Mouse (Mus musculus) midbrain, postnatal 0 days (tissue): ENCODE results near the gene Tarbp1. TPM values are rescaled to one million over a fixed set of nuclear protein-coding genes. Genes with fewer than 3 reads are reported as not detected.
A peak's percentile ranks its signal among the peaks of the same experiment; 100 is the strongest.

Experiments used
- ATAC-seq: fragments of 200-750 bp; cut with Nextera tagmentation; 2 replicates; pipeline ENCODE4 v1.8.0; 2017; ENCODE audit warnings: moderate number of reproducible peaks, mild to moderate bottlenecking, moderate TSS enrichment, moderate library complexity; ENCODE audit not compliant: low FRiP score
- DNase-seq: peaks from one replicate; pipeline ENCODE4 v3.0.0-alpha.2; 2015; ENCODE audit warnings: low spot score
- H3K27ac ChIP-seq: fragments of 300-500 bp; sonication (generic); 2 replicates; pipeline ENCODE4 v1.5.1; 2014; ENCODE audit warnings: low read depth, mild to moderate bottlenecking, low read length, mixed read lengths
- H3K27me3 ChIP-seq: fragments of 300-500 bp; sonication (generic); 2 replicates; pipeline ENCODE4 v1.6.1; 2014; ENCODE audit warnings: low read length, control low read depth, mixed read lengths; ENCODE audit not compliant: insufficient read depth
- H3K36me3 ChIP-seq: fragments of 300-500 bp; sonication (generic); 2 replicates; pipeline ENCODE4 v1.6.1; 2014; ENCODE audit warnings: low read length, control low read depth, mixed read lengths; ENCODE audit not compliant: insufficient read depth
- H3K4me1 ChIP-seq: fragments of 300-500 bp; sonication (generic); 2 replicates; pipeline ENCODE4 v1.6.1; 2014; ENCODE audit warnings: mild to moderate bottlenecking, control low read depth, antibody characterized with exemption, low read length, mixed read lengths; ENCODE audit not compliant: insufficient read depth
- H3K4me2 ChIP-seq: fragments of 300-500 bp; sonication (generic); 2 replicates; pipeline ENCODE4 v1.6.1; 2014; ENCODE audit warnings: low read depth, mild to moderate bottlenecking, low read length, mixed read lengths; ENCODE audit not compliant: poor library complexity, severe bottlenecking
- H3K4me3 ChIP-seq: fragments of 300-500 bp; sonication (generic); 2 replicates; pipeline ENCODE4 v1.5.1; 2014; ENCODE audit warnings: low read depth, mild to moderate bottlenecking, low read length, moderate library complexity
- H3K9ac ChIP-seq: fragments of 300-500 bp; sonication (generic); replicated peaks from 2 replicates; pipeline ENCODE4 v1.6.1; 2014; ENCODE audit warnings: mild to moderate bottlenecking, low read length, moderate library complexity, mixed read lengths; ENCODE audit not compliant: poor library complexity, severe bottlenecking
- H3K9me3 ChIP-seq: fragments of 300-500 bp; sonication (generic); 2 replicates; pipeline ENCODE4 v1.6.1; 2016; ENCODE audit warnings: low read length, control low read depth
- CTCF ChIP-seq: IDR thresholded peaks from 2 replicates; pipeline ENCODE4 v1.5.1; 2016; ENCODE audit warnings: antibody characterized with exemption, mild to moderate bottlenecking
- WGBS: fragments of 180-500 bp; shearing (Covaris S2); extraction: QIAGEN DNeasy Blood & Tissue Kit; methylation state at CpG from one replicate; pipeline ENCODE4 v1.1.7; 2014; 5-methylcytosine and 5-hydroxymethylcytosine counted together
- polyA plus RNA-seq: library from polyadenylated mRNA; unstranded; fragments of >200 nt; fragmentation: Nextera tagmentation; extraction: Ambion mirVana; gene quantifications from 2 replicates; pipeline ENCODE4 v1.2.1, GENCODE M21; 2015
- total RNA-seq: library from RNA; depleted of rRNA; stranded (reverse); fragments of >200 nt; gene quantifications from 2 replicates; pipeline ENCODE4 v1.2.3, GENCODE M21; 2014; rRNA removed

Gene Tarbp1
- total and polyA plus RNA-seq, 2 experiments from 2014 or later, result 1.3 to 4.4 TPM

GRCm38 (mm10) chr8:126387566-126387965 lies 87.3 kb downstream of the Tarbp1 start:
- Histone ChIP-seq H3K27me3 (no peaks in the 10 kb centered on the region), H3K4me2 (no peak overlapping the region), H3K4me1 (no peaks in the 10 kb centered on the region), H3K4me3 (no peak overlapping the region), H3K9me3 (no peaks in the 10 kb centered on the region), H3K27ac (no peak overlapping the region), H3K36me3 (no peaks in the 10 kb centered on the region), H3K9ac (no peak overlapping the region)
- ATAC-seq, result no peak
- peak; percentile 12 for DNase-seq
- 87% methylated on average over 4 of the region's 4 CpGs for WGBS
- TF ChIP-seq CTCF, result no peak

DNA sequence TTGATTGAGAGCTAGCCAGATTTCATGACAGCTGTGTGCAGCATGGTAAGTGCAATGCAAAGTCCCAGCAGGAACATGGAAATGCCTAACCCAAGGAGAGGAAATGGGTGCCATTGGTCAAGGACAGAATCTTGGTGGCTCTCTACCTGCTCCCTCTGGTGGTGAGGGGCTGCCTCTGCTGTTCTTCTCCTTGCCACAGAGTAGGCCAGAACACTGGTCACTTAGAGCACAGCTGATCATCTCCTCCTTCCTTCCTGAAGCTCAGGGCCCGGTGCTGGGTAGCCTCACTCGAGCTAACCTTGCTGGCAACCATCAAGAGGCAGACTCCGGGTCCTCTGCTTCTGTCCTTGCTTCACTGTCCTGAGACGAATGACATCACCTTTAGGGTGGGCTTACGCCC lies 92.1 kb downstream of the Tarbp1 start:
- WGBS, result 76% methylated on average over 5 of the region's 5 CpGs
- Histone ChIP-seq H3K27me3 (no peaks in the 10 kb centered on the region), H3K4me1 (no peaks in the 10 kb centered on the region), H3K27ac (no peak overlapping the region), H3K4me2 (no peak overlapping the region), H3K36me3 (no peaks in the 10 kb centered on the region), H3K4me3 (no peak overlapping the region), H3K9me3 (no peaks in the 10 kb centered on the region), H3K9ac (no peak overlapping the region)
- TF ChIP-seq CTCF, result peak; percentile 81
- DNase-seq (peak; percentile 62), ATAC-seq (no peak)

DNA sequence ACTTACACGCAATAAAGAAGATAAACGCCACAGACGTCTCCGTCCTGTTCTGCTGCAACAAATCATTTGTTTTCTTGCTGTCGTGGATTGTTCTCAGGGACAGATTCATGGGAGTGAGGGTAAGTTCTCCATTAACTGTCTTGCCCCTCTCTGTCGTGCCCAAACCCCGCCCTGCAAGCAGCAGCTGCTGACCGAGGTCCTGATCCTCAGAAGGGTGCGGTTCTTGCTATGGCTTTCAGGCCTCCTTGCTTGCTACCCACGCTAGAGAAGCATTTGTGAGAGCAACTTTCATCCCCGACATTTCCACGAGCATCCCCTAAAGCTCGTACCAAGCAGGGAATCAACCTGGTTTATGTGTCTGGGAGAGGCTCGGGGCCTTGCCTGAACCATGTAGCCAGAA lies 92.6 kb downstream of the Tarbp1 start:
- Histone ChIP-seq H3K27ac (no peak overlapping the region), H3K27me3 (no peaks in the 10 kb centered on the region), H3K4me2 (no peak overlapping the region), H3K9ac (no peak overlapping the region), H3K4me1 (no peaks in the 10 kb centered on the region), H3K36me3 (no peaks in the 10 kb centered on the region), H3K9me3 (no peaks in the 10 kb centered on the region), H3K4me3 (no peak overlapping the region)
- WGBS, result 48% methylated on average over 14 of the region's 14 CpGs
- TF ChIP-seq CTCF, result no peak
- DNase-seq (no peak), ATAC-seq (no peak)

GRCm38 (mm10) chr8:126381299-126381698 lies 93.6 kb downstream of the Tarbp1 start:
- WGBS, result 81% methylated on average over 7 of the region's 7 CpGs
- Histone ChIP-seq H3K4me3 (no peak overlapping the region), H3K9me3 (no peaks in the 10 kb centered on the region), H3K36me3 (no peaks in the 10 kb centered on the region), H3K4me1 (no peaks in the 10 kb centered on the region), H3K9ac (no peak overlapping the region), H3K4me2 (no peak overlapping the region), H3K27ac (no peak overlapping the region), H3K27me3 (no peaks in the 10 kb centered on the region)
- ATAC-seq, result no peak
- no peak for DNase-seq
- TF ChIP-seq CTCF, result no peak

- no peaks in the 10 kb centered on the region for H3K36me3 ChIP-seq
- H3K4me2 ChIP-seq, result no peak overlapping the region
- 49% methylated on average over 2 of the region's 2 CpGs for WGBS
- DNase-seq (peak; percentile 66), ATAC-seq (no peak)
- no peak overlapping the region for H3K9ac ChIP-seq
- H3K4me1 ChIP-seq, result no peaks in the 10 kb centered on the region
- H3K4me3 ChIP-seq, result no peak overlapping the region
- no peak for TF ChIP-seq CTCF
- no peaks in the 10 kb centered on the region for H3K27me3 ChIP-seq
- no peaks in the 10 kb centered on the region for H3K9me3 ChIP-seq
- no peak overlapping the region for H3K27ac ChIP-seq
These were observed 94.7 kb downstream of the Tarbp1 start for GRCm38 (mm10) chr8:126380141-126380540.

GRCm38 (mm10) chr8:126379580-126379979 lies 95.3 kb downstream of the Tarbp1 start:
- Histone ChIP-seq H3K4me3 (no peak overlapping the region), H3K36me3 (no peaks in the 10 kb centered on the region), H3K4me2 (no peak overlapping the region), H3K9ac (no peak overlapping the region), H3K9me3 (no peaks in the 10 kb centered on the region), H3K4me1 (no peaks in the 10 kb centered on the region), H3K27me3 (no peaks in the 10 kb centered on the region), H3K27ac (no peak overlapping the region)
- DNase-seq (no peak), ATAC-seq (no peak)
- 90% methylated on average over 6 of the region's 6 CpGs for WGBS
- TF ChIP-seq CTCF, result no peak

Other genes with a start within 250 kb of the Tarbp1 start
- 2.1 and 3.7 TPM in 2 replicates for gene Slc35f3, start 176.5 kb downstream of the Tarbp1 start, total RNA-seq
- 3.9 and 4.6 TPM in 2 replicates for gene Slc35f3, start 176.5 kb downstream of the Tarbp1 start, polyA plus RNA-seq
- 11.2 and 22.8 TPM in 2 replicates for gene Coa6, start 52.5 kb downstream of the Tarbp1 start, total RNA-seq
- 44.9 and 45.1 TPM in 2 replicates for gene Coa6, start 52.5 kb downstream of the Tarbp1 start, polyA plus RNA-seq
- 81.3 and 88.2 TPM in 2 replicates for gene Irf2bp2, start 118.9 kb upstream of the Tarbp1 start, total RNA-seq
- gene Irf2bp2, start 118.9 kb upstream of the Tarbp1 start, polyA plus RNA-seq, result 8.0 and 9.2 TPM in 2 replicates